Mouse (Mus musculus) urinary bladder, postnatal 25 days (tissue): ENCODE results near the gene Gm28043.

Experiments used
- DNase-seq: peaks from one replicate; pipeline ENCODE4 v3.0.0; 2022; ENCODE audit warnings: low spot score

Gm28043 gene

DNA sequence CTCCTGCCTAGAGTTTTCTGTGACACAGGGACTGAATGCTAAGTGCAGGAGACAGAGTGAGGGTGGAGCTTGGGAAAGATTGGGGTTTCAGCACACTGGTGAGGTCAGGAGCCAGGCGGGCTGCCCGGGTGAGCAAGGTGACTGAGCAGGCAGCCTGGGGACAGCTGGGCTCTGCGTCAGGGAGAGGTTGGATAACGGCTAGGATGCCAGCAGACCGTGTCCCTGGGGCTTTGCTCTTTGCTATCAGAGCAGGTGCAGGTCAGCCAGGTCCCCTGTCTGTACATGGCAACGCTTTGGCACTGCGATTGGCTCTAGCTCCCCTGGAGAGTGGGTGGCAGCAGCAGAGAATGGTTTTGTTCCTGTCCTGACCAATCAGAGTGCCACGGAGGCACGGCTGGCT, 12.6 kb downstream of the Gm28043 start:
- no peak for DNase-seq

DNA sequence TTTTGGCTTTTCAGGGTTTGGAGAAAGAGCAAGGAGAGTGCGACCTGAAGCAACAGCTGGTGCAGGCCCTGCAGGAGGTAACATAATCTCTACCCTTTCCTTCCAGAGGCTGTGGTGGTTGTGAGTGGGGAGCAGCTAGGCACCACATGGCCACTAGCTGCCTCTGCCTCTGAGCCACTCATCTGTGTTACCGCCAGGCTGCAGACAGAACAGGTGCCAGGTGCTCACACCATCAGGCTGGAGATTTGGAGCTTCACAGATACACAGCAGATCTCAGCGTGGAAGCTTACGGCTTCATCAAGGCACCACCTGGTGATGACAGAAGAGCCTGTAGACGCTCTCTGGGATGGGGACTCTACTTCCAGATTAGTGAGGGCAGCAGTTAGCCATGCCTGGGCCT, 14.3 kb downstream of the Gm28043 start:
- no peak for DNase-seq

DNA sequence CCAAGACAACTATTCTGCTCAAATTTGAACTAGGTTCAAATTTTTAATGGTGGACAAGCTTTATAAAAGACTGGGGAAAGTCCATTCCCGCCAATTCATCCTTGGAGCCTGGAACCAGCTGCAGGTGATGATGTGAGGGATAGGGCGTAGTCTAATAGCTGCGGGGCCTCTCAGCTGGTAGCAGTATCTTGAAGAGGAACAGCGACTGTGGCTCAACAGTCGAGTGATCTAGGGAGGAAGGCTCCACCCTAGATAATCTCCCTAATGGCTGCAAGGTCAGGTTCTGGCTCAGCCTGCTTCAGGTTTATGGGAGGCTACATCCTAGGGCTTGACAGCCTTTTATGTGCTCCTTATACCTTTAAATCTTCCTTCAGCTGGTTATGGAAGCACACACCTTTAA, 14.9 kb downstream of the Gm28043 start:
- DNase-seq: no peak

DNA sequence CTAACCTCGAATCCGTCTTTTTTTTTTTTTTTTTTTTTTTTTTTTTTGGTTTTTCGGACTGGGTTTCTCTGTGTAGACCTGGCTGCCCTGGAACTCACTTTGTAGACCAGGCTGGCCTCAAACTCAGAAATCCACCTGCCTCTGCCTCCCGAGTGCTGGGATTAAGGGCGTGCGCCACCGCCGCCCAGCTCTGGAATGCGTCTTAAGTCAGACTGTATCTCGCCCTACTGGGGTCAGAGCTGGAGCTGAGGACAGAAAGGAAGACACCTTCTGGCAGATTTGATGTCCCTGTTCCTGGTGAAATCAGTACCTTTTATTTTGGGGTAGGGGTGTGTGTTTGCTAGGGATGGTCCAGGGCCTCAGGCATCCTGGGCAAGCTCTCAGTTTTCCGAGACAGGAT, 17.6 kb downstream of the Gm28043 start:
- DNase-seq: no peak

DNA sequence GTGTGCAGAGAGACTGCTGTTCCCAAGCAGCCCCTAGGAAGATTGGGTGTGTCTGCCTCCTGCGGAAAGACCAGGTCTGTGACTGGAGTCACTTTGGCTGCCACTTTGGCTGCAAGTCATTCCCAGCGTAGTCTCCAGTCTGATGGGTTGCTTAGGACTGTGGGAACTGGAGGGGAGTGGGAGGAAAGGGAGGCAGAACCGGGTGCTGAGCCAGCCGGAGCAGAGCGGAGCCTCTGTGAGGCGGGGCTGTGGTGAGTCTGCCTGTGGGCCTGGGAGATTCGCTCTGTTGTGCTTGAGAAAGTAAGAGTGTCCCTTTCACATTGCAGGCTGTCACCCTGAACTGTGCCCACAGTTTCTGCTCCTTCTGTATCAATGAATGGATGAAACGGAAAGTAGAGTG, 20.8 kb downstream of the Gm28043 start:
- DNase-seq: no peak

DNA sequence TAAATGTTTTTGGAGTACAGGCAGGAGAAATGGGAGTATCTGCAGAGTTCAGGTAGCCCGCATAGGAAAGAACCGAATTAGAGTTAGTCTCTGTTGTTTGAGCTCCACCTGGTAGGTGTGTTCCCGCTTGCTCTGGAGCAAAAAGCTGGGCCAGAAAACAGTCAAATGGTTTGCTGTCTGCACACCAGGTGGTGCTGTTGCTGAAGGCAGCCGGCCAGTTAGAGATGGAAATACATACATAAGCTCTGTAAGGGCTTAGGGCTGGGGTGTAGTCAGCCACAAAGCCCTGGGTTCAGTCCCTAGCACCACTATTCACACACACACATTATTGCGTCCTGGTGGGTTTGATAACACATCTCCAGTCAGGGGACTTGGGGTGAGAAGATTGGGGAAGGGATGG, 21.4 kb downstream of the Gm28043 start:
- DNase-seq: no peak

DNA sequence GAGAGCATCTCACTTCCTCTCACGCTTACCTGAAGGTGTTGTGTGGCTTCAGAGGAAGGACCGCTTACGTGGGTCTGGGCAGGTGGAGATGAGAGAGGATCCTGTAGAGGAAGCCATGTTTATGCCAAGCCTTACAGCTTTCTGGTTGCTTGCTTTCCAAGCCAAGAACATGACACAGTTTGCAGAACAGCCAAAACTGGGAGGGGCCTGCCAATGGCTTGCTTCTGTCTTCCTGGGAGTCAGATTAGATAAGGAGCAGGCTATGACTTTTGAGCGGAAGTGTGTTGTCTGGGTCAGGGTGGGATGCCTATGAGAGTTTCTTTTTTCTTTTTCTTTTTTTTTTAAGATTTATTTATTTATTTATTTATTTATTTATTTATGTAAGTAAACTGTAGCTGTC, 22.7 kb downstream of the Gm28043 start:
- DNase-seq: no peak

DNA sequence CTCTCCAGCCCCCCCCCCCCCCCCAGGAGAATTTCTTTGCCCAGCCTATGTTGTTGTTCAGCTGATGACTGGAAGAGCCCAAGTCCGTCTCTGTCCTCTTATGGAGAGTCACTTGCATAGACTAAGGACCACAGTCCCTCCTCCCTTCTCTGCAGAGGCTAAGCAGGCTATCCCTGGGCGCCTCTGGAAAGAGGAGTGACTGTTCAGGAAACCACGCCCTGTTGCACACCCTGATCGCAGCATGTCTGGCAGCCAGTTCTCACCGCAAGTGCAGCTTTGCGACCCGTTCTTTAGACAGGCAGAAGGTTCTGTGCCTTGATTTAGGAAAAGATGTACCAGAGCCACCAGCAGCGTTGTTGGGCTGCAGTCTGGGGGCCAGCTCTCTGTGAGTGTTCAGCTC, 23.2 kb downstream of the Gm28043 start:
- no peak for DNase-seq

DNA sequence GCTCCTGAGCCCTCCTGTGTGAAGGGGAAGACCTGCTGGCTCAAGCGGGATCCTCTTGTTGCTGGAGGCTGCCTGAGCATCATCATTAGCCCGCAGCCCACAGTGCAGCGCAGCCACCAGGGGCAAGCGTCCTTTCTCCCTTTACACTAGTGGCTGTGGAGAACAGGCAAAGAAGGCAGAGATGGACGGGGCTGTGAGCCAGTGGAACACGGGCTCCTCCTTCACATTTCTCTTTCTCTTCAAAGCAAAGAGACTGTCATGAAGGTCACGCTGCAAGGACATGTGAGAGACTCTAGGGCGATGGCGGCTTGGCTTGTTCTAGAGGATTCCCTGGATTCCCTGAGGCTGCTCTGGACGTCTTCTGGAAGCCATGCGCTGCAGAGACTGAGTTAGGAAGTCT, 26.3 kb downstream of the Gm28043 start:
- DNase-seq: no peak

DNA sequence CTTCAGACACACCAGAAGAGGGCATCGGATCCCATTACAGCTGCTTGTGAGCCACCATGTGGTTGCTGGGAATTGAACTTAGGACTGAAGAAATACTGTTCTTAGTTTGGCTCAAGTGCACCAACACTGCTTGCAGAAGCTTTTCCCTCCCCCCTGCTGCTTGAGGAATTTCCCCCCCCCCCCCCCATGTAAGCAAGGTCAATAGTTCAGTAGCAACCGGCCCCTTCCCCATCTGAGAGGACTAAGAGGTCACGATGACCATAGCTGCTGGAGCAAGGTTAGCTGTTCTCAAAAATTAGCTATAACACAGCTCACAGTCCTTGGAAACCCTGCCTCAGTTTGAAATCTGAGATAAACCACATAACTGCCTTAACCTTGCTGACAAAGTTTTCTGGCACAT, 27.5 kb downstream of the Gm28043 start:
- no peak for DNase-seq

DNA sequence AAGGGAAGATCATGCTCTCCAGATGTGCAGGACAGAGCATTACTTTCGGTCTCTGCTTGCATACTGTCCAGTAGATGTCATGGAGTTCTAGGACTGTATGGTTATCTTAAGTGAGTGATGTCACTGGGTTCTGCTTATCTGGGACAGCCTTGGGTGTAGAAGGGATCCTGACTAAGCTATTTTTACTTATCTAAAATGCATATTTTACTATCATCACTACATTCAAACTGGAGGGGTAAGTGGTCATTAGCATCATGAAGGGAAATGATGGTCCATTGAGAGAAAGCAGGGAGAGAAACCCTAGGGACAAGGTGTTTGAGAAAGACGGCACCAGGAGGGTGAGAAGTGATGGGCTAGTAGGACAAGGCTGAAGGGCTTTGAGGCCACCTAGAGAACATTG, 43.6 kb downstream of the Gm28043 start:
- no peak for DNase-seq

DNA sequence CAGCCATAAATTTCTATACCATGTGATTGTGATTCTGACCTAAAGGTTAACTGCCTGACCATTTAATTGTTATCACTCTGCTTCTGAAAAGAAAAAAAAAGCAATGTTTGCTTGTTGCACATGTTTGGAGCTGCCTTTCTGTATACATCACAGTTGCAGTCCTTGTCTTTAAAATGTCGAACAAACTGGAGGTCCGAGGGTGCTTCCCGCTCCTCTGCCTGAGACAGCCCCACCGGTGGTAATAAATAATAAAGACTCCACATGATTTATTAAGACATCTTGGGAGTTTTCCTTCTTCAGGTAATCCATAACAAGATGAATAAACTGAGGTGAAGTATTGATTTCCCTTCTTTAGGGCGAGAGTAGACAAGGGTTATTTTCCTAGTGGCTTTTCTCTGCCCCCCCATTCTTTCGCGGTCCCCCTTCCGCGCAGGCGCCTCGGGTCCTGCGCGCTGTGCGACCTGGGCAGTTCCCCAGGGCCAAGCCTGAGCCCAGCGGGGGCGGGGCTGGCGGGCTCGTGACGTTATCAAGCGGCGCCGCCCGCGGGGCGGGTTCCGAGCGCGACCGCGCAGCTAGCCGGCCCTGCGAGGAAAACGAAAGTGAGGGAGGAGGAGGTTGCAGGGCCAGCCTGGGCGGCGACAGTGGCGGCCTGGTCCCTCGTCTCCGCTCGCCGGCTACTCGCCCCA, 45.5 kb downstream of the Gm28043 start, which contains the start of gene Cmtr1:
TSS of gene Cmtr1 (plus strand) at position 520 of the 686 bp plus-strand sequence.
- DNase-seq: peak; percentile 97

DNA sequence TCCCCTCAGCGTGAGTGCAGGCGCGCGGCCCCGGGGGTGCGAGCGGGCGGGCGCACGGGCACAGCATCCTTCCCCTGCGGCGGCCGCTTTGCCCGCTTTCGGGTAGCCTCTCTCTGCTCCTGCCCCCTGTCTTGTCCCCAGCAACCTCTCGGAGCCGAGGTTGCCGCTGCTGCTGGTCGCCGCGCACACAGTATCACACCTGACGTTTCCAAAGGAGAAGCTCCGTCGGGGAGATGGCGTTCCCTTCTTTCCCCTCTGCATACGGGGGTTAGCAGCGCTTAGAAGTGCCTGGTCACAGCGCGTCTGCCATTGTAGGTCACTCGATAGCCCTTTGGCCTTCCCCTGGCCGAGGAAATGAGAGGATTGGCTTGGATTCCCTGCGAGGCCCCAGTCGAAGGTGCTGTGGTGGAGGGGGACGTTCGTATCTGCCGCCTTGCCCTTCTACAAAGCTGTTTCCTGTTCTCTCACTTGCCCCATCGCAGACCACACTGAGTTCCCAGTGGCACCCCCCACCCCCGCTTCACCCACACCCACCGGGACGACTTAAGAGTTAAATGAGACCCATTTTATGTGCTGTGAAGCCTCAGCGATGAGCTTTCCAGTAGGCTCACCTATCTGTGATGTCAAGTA, 46.2 kb downstream of the Gm28043 start:
- no peak for DNase-seq

DNA sequence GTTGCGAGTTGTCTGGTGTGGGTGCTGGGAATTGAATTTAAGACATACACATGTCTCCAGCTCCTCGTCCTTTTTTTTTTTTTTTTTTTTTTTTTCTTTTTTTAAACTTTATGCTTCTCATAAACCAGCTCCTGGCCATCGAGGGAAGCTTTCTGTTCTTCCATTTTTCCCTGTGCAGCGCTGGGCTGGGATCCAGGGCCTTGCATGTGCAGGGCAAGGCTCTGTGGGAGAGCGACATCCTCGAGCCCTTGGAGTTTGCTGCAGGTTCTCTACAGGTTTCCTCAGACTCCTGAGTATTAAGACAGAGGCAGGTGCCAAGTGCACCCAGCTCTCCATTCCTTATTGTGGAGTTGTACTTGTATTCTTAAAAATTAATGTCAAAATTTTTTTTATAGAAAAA, 47.5 kb downstream of the Gm28043 start:
- no peak for DNase-seq

DNA sequence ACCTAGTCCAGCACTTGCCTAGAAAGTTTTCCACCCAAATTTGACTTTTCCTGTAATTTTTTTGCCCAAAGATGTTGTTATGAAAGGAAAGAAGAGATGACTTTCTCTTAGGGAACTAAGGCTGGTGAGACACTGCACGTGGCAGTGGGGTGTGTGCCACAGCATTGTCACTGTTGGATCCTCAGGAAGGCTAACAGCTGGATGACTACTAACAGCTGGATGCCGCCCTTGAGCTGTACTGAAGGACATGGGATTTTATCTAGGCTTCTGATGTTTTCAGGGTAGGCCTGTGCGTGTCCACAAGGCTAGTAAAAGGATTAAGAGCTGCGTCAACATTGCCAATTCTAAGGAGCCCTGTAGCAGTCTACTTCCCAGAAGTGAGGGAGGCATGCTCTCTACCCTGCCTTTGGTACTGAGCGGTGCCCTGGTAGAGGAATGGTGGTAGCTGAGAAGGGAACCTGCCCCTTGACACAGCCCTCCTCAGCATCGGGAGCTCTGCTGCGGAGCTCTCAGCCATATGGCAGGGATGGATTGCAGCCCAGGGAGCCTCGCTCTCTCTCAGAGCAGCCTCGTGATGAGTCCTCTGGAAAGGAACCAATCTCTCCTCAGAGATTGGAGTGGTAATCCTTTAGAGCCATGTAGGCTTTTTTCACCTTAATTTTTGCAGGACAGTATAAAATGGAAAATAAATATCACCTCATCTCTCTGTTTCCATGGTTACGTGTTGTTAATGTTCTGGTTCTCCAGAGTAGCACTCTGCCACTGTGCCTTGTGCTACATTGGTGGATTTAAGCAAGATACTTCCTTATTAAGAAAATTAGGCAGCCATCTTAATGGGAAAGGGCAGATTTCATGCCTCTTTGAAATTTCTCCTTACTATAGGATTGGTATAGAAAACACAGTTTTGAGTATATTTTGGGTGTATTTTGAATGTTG, 53.6 kb downstream of the Gm28043 start:
- DNase-seq: no peak

DNA sequence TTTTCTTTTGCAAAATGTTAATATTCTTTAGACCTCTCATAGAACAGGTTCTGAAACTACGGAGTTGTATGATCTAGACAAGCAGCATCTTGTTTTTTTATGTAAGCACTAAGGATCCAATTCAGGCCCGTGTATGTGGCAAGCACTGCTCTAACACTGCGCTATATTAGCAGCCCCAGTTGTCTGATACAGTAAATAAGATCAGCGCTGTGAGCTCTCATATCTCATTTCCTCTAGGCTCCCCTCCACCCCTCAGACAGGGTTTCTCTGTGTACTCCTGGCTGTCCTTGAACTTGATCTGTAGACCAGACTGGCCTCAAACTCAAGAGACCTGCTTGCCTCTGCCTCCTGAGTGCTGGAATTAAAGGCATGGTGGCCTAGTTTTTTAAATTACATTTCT, 54.4 kb downstream of the Gm28043 start:
- no peak for DNase-seq

DNA sequence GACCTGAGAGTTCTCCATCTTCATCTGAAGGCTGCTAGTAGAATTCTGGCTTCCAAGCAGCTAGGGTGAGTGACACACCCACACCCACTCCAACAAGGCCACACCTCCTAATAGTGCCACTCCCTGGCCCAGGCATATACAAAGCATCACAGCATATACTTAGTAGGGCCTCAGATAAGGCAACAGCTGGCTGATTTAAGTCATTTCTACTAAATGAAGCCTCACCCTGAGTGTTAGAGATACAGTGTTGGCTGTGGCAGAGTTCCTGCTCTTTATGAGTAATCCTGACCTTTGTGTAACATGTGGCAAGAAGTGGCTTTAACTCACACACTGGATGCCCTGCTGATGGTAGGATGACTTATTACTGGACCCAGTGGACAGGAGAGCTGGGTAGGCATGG, 55.3 kb downstream of the Gm28043 start:
- no peak for DNase-seq

DNA sequence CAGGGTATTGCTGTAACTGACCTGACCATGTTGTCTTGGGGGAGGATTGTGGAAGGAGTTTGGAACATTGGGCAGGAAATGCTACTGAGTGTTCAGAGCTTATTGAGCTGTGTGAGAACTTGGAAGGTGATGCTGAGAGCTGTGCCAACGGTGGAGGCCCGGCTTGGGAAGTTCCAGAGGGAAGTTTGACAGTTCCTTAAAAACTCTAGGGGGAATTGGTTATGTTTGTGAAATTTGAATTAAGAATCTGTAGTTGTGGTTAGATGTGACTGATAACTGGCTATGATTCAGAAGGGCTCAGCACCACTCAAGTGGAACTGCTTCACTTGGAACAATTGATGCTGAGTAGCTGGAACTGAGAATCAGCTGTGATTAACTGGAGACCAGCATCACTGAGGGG, 56.3 kb downstream of the Gm28043 start:
- DNase-seq: no peak

DNA sequence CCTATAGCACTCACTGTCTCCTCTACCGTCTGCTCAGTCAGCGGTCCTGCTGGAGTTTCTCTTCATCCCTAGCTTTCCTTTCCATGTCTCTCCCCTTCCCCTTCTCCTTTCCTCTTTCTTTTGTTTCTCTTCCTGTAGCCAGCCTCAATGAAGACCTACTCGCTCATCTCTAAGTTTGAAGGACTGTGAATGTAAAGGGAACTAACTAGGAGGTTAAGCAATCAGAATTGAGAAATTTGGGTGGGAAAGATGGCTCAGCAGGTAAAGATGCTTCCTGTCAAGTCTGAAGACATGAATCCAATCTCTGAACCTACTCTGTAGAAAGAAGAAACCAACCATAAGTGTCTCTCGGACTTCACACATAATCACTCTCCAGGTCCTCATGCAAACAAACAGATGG, 58.6 kb downstream of the Gm28043 start:
- no peak for DNase-seq

DNA sequence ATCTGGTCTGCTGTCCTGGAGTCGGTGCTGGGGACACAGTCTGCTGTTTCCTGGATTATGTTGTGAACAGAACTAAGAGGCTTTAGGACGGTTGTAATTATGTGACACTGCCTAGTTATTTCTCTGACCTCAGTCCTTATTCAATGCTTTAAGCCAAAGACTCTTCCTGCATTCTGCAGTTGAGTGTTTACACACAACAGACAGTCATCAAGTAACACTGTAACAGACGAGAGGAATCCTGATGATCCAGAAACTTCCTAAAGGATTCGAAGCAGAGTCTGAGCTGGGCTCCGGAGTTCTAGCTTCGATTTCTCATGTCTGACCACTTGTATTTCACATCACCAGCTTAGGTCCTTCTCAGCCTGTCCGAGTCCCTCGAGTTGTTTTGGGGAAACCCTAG, 63.9 kb downstream of the Gm28043 start:
- DNase-seq: no peak

DNA sequence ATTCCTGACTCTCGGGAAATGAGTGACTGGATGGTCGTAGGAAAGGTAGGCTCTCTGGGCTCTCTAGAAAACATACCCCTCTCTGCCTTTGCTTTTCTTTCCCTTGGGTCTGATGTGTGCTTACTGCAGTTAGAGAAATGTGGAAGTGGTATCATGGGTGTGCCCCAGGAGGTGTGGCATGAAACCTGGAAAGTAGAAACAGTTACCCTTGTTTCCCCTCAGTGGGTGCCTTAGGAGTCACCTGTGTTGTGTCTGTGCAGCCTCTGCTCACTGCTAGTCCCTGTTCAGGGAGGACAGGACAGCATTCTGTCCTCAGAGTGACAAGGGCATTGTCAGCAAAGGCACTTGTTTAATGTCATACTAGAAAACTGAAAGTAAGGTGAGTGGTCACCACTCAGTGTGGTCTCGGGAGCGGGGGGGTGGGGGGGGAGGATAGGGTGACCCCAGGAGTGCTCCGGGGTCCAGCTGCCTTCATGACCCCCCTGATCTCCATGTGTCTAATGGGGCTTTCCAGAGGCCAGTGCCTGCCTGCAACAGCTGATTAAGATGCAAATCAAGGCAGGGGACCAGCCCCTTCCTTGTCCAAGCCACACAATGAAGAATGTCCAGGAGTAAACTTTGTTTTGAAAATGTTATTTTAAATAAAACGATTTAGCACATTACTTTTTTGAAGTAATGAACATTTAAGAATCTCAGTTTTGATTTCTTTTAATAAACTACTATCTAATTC, 64.5 kb downstream of the Gm28043 start:
- no peak for DNase-seq

DNA sequence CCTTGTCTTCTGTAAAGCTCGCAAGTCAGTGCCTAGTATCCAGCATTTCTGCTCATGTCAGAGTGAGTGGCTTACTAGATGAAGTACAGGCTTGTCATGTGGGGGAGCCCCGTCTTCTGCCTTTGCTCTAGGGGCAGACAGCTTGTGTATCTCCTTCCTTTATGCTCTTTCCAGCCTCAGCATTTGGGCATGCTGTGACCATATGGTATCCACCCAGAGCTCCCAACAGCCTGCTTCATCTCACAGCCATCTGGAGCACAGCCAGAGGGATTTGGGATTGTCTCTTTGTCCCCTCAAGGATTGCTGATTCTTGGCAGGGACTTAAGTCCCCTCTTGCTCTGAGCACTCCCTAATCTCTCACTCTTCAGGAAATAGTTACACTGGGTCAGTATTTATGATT, 65.5 kb downstream of the Gm28043 start:
- no peak for DNase-seq
